Mouse (Mus musculus) heart, postnatal 0 days (tissue): Measurements from ENCODE around the gene Cd2. TPM values are rescaled to one million over a fixed set of nuclear protein-coding genes. Genes with fewer than 3 reads are reported as not detected.

Source experiments
- ATAC-seq: fragments of 200-750 bp; cut with Nextera tagmentation; 2 replicates; pipeline ENCODE4 v1.8.0; 2017; ENCODE audit warnings: low read depth, moderate number of reproducible peaks, moderate library complexity; ENCODE audit not compliant: insufficient read depth
- DNase-seq: peaks from one replicate; pipeline ENCODE4 v3.0.0-alpha.2; 2016; ENCODE audit warnings: low spot score
- H3K27ac ChIP-seq: fragments of 300-500 bp; sonication (generic); 2 replicates; pipeline ENCODE4 v1.5.1; 2014; ENCODE audit warnings: low read depth, mild to moderate bottlenecking
- H3K27me3 ChIP-seq: fragments of 300-500 bp; sonication (generic); 2 replicates; pipeline ENCODE4 v1.6.1; 2014; ENCODE audit warnings: low read length, mixed read lengths; ENCODE audit not compliant: control insufficient read depth, insufficient read depth
- H3K36me3 ChIP-seq: fragments of 300-500 bp; sonication (generic); replicated peaks from 2 replicates; pipeline ENCODE4 v1.6.1; 2014; ENCODE audit warnings: low read length, mixed read lengths; ENCODE audit not compliant: control insufficient read depth, insufficient read depth
- H3K4me1 ChIP-seq: fragments of 300-500 bp; sonication (generic); 2 replicates; pipeline ENCODE4 v1.6.1; 2014; ENCODE audit warnings: antibody characterized with exemption; ENCODE audit not compliant: control insufficient read depth, insufficient read depth
- H3K4me2 ChIP-seq: fragments of 300-500 bp; sonication (generic); 2 replicates; pipeline ENCODE4 v1.6.1; 2014; ENCODE audit warnings: low read depth, mild to moderate bottlenecking, low read length, moderate library complexity
- H3K4me3 ChIP-seq: fragments of 300-500 bp; sonication (generic); 2 replicates; pipeline ENCODE4 v1.5.1; 2014; ENCODE audit warnings: low read depth, low read length
- H3K9ac ChIP-seq: fragments of 300-500 bp; sonication (generic); replicated peaks from 2 replicates; pipeline ENCODE4 v1.6.1; 2014; ENCODE audit warnings: low read depth, low read length, mixed read lengths
- H3K9me3 ChIP-seq: fragments of 300-500 bp; sonication (generic); replicated peaks from 2 replicates; pipeline ENCODE4 v1.6.1; 2016; ENCODE audit warnings: low read length; ENCODE audit not compliant: control insufficient read depth
- CTCF ChIP-seq: IDR thresholded peaks from 2 replicates; pipeline ENCODE4 v1.5.1; 2016; ENCODE audit warnings: antibody characterized with exemption, control low read depth, low read depth
- EP300 ChIP-seq: IDR thresholded peaks from 2 replicates; pipeline ENCODE4 v1.6.1; 2016; ENCODE audit warnings: antibody characterized with exemption, low read depth
- WGBS: fragments of 180-500 bp; shearing (Covaris S2); extraction: QIAGEN DNeasy Blood & Tissue Kit; methylation state at CpG from one replicate; pipeline ENCODE4 v1.1.7; 2014; 5-methylcytosine and 5-hydroxymethylcytosine counted together
- polyA plus RNA-seq: library from polyadenylated mRNA; unstranded; fragments of >200 nt; fragmentation: Nextera tagmentation; extraction: Ambion mirVana; gene quantifications from 2 replicates; pipeline ENCODE4 v1.2.1, GENCODE M21; 2015
- total RNA-seq: library from RNA; depleted of rRNA; stranded (reverse); fragments of >200 nt; gene quantifications from 2 replicates; pipeline ENCODE4 v1.2.3, GENCODE M21; 2014; ENCODE audit warnings: low replicate concordance

Cd2 gene
- total and polyA plus RNA-seq, 2 experiments from 2014 or later, result not detected

- H3K4me1 ChIP-seq, result no peaks in the 10 kb centered on the region
- no peak for DNase-seq
- TF ChIP-seq EP300 (no peak), CTCF (no peak)
- H3K9ac ChIP-seq, result no peak overlapping the region
- H3K27ac ChIP-seq, result no peak overlapping the region
- no peak overlapping the region for H3K4me2 ChIP-seq
- H3K36me3 ChIP-seq, result no peaks in the 10 kb centered on the region
- ATAC-seq, result no peak
- H3K9me3 ChIP-seq, result no peaks in the 10 kb centered on the region
- H3K4me3 ChIP-seq, result no peak overlapping the region
- WGBS, result 63% methylated on average over 3 of the region's 3 CpGs
- H3K27me3 ChIP-seq, result no peaks in the 10 kb centered on the region
These were observed 21.9 kb upstream of the Cd2 start for GRCm38 (mm10) chr3:101309626-101310025.

- Histone ChIP-seq H3K4me1 (no peaks in the 10 kb centered on the region), H3K27ac (no peak overlapping the region), H3K4me2 (no peak overlapping the region), H3K4me3 (no peak overlapping the region), H3K9me3 (no peaks in the 10 kb centered on the region), H3K27me3 (no peaks in the 10 kb centered on the region), H3K36me3 (no peaks in the 10 kb centered on the region), H3K9ac (no peak overlapping the region)
- ATAC-seq (no peak), DNase-seq (no peak)
- WGBS, result 68% methylated on average over 9 of the region's 9 CpGs
- TF ChIP-seq CTCF (no peak), EP300 (no peak)
These were observed 18.4 kb upstream of the Cd2 start for GRCm38 (mm10) chr3:101306090-101306489.

- Histone ChIP-seq H3K4me2 (no peak overlapping the region), H3K27me3 (no peaks in the 10 kb centered on the region), H3K36me3 (no peaks in the 10 kb centered on the region), H3K9me3 (no peaks in the 10 kb centered on the region), H3K4me1 (0 out of 2 replicates have a peak, but pooled peaks cover 5% of the 10 kb centered on the region), H3K4me3 (no peak overlapping the region), H3K27ac (no peak overlapping the region), H3K9ac (no peak overlapping the region)
- 84% methylated on average over 2 of the region's 2 CpGs for WGBS
- DNase-seq (no peak), ATAC-seq (no peak)
- TF ChIP-seq EP300 (no peak), CTCF (no peak)
These were observed 17.3 kb upstream of the Cd2 start for GRCm38 (mm10) chr3:101305046-101305445.

- ATAC-seq (no peak), DNase-seq (peak; percentile 51)
- H3K9me3 ChIP-seq, result no peaks in the 10 kb centered on the region
- no peak overlapping the region for H3K4me2 ChIP-seq
- H3K27me3 ChIP-seq, result no peaks in the 10 kb centered on the region
- H3K27ac ChIP-seq, result no peak overlapping the region
- TF ChIP-seq EP300 (no peak), CTCF (peak; percentile 75)
- no peaks in the 10 kb centered on the region for H3K36me3 ChIP-seq
- H3K4me1 ChIP-seq, result 0 out of 2 replicates have a peak, but pooled peaks cover 6% of the 10 kb centered on the region
- H3K4me3 ChIP-seq, result no peak overlapping the region
- H3K9ac ChIP-seq, result no peak overlapping the region
- 15% methylated on average over 8 of the region's 8 CpGs for WGBS
These were observed 16.4 kb upstream of the Cd2 start for GRCm38 (mm10) chr3:101304156-101304555.

- H3K27ac ChIP-seq, result 0 out of 2 replicates have a peak overlapping the region, but pooled peaks have one; percentile 2
- 0 out of 2 replicates have a peak, but pooled peaks cover 6% of the 10 kb centered on the region for H3K4me1 ChIP-seq
- H3K4me2 ChIP-seq, result peak overlapping the region; percentile 47
- no peaks in the 10 kb centered on the region for H3K36me3 ChIP-seq
- TF ChIP-seq CTCF, result no peak
- no peaks in the 10 kb centered on the region for H3K9me3 ChIP-seq
- DNase-seq (peak; percentile 32), ATAC-seq (peak; percentile 30; the same call in 1 of the 2 replicates)
- 20% methylated on average over 23 of the region's 23 CpGs for WGBS
- no peak overlapping the region; the same call in 1 of the 2 replicates for H3K9ac ChIP-seq
- peak overlapping the region; percentile 10; the same call in 1 of the 2 replicates for H3K4me3 ChIP-seq
- H3K27me3 ChIP-seq, result no peaks in the 10 kb centered on the region
These were observed 12.7 kb upstream of the Cd2 start for GRCm38 (mm10) chr3:101300271-101301071.
